Mouse (Mus musculus): Measurements from ENCODE around the gene Lhx9.

- no peak for TF ChIP-seq POLR2A (IDR thresholded peaks at IDR 0.05; ENCODE audit: borderline replicate concordance, insufficient read depth, low read length)
- no peak for TF ChIP-seq CTCF (IDR thresholded peaks at IDR 0.05; ENCODE audit: borderline replicate concordance, insufficient read depth, low read depth, low read length)
Measured at GRCm38 (mm10) chr1:138846581-138846980, 1.8 kb downstream of the Lhx9 start.
